Mouse (Mus musculus): Measurements from ENCODE around the gene Tunar.

Tunar gene

DNA sequence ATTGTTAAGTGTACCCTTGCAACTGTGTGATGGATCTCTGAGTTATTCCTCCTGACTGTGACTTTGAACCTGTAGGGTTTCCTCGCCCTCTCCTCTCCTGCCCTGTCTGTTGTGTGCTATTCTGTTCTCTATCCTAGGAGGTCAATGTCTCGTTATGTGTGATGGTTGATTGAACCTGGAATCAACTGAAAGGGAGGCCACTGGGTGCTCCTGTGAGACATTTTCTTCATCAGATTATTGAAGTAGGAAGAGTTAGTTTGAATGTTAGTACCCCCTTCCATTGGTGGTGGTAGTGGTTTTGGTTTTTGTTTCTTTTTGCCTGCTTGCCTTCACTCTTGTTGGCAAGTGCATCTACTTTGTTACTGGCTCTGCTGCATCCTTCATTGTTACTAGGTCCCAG, at the start of gene Tunar:
TSS of gene Tunar (plus strand) at position 301 of the 400 bp plus-strand sequence.
- DNase-seq (ENCODE audit: low read depth, low spot score) = no peak

DNA sequence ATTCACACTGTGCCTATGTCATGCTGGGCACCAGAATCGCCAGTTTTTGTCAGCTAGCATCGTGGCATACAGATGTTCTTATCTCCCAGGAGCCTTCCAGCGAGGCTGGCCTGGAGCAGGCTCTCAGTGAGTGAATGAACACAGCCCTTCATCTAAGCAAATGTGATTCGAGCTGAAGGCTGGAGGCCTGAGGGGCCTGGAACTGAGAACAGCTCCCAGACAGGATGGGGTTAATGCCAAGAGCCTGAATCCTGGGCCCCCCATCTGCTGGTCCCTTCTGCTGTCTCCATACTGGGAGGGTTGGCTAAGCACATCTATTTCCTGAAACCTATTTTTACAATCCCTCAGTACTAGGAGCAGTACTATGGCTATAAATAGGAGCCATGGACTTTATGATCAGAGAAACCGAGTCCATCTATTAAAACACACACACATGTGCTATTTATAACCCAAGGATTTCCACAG, 21.1 kb upstream of the Tunar start:
- DNase-seq (ENCODE audit: low read depth, low spot score) = no peak

DNA sequence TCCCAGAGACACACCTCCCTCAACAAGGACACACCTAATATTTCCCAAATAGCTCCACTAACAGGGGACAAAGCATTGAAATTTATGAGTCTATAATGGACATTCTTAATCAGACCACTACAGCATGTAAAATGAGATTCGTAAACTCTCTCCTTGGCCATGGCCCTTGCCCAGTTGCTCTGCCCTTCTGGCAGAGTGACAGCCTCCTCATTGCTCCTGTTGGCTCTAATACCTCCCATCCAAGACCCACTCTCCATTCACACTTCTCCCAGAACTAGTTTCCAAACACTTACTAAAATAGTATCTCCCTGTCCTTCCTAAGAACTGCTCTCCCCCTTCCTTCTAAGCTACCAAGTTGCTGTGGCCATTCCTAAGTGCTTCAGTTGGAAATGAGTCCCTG, 19.3 kb upstream of the Tunar start:
- DNase-seq (ENCODE audit: low read depth, low spot score) = no peak

DNA sequence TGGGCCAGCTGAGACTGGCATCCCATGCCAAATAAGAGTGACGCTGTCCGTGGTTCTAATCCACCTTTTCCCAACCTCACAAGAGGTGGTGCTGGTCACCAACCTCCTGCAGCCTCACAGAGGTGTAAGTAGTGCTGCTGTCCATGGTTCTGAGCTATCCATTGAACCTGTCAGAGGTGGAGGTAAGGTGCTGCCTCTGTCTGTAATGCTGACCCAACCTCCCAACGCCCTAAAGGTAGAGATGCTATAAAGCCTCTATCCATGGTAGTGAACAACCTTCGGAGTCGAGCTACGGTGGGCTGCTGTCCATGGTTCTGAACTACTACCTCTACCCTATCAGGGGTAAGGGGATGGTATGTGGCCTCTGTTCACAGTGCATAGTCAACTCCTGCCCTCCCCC, 11.5 kb upstream of the Tunar start:
- DNase-seq (ENCODE audit: low read depth, low spot score) = no peak

DNA sequence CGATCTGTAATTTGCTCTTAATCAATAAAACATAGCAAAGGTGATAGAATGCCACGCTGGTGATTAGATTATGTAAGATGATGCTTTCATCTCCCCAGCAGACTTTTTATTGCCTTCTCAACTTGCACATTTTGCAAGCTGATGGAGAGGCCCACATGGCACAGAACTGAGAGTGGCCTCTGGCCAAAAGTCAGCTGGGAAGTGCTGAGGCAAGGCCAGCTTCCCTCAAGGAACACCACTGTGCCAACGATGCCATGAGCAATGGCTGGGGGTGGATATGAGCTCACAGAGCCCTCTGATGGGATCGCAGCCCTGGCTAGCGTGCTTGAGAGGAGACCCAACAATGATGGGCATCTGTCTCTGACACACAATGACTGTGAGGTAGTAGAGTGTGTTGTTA, 6.6 kb upstream of the Tunar start:
- DNase-seq (ENCODE audit: low read depth, low spot score) = no peak

DNA sequence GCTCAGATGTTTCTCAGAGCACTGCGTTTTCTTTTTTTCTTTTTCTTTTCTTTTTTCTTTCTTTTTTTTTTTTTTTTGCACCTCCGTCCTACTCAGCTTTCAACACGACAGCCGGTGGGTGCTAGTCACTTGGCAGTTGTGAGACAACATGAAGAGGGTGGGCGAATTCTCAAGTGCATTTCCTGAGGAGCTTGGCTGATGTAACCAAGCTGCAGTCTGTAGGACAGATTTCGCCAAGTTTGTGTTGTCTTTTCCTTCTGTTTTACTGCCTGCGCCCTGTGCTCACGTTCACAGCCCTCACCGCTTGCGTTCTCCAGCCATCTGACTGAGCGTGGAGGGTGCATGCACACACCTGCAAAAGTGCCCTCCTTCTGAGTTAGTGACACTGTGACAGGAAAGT, 5.3 kb upstream of the Tunar start:
- DNase-seq (ENCODE audit: low read depth, low spot score) = peak; percentile 91

DNA sequence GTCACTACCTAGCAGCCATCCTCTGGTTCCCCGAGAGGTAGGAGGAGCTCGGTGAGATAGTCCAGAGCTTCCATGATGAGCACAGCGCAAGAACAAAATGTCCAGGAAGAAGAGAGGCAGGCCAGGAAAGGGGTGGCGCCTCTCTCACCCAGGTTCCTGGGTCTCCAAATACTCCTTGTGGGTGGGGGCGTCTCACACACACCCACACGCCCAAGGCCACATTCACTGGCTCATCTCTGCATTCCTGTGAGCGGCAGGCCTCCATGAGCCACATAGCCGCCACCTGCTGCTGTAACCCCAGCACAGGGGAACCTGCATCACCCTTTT, 2.4 kb downstream of the Tunar start:
- DNase-seq (ENCODE audit: low read depth, low spot score) = no peak

DNA sequence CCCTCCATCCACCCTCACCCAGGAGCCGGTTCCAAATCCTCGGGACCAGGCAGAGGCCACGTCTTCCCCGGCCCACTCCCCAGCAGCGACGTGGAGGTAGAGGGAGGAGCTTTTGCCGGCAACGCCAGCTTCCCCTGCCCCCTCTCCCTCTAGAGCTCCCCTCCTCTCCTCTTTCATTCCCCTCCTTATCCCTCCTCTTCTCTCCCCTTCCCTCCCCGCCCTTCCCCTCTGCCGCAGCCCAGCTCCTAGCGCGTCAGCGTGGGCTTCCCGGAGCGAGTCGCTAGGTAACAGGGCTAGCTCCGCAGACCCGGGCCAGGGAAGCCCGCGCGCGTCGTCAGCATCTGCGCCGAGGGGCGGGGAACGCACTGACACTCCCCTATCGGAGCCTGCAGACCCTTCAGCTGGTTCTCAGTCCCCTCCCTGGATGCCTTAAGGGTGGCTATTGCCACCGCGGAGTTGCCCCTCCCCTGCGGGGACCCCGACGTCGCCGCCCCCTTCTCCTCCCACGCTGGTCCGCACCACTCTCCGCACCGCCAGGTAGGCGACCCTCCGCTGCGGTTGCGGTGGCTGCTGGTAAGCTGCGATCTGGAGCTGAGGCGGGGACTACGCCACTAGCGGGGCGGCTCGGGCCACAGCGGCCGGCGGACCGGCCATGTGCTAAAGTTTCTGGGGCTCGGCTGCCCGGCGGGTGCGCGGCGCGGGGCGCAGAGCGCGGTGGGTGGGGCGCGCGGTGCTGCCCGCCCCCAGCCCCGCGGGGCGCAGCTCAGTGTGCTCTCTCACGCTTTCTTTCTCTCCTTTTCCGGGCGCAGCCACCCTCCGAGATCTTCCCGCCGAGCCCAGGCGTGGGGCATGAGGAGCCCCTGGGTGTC, 3.0 kb downstream of the Tunar start:
- DNase-seq (ENCODE audit: low read depth, low spot score) = peak; percentile 58

DNA sequence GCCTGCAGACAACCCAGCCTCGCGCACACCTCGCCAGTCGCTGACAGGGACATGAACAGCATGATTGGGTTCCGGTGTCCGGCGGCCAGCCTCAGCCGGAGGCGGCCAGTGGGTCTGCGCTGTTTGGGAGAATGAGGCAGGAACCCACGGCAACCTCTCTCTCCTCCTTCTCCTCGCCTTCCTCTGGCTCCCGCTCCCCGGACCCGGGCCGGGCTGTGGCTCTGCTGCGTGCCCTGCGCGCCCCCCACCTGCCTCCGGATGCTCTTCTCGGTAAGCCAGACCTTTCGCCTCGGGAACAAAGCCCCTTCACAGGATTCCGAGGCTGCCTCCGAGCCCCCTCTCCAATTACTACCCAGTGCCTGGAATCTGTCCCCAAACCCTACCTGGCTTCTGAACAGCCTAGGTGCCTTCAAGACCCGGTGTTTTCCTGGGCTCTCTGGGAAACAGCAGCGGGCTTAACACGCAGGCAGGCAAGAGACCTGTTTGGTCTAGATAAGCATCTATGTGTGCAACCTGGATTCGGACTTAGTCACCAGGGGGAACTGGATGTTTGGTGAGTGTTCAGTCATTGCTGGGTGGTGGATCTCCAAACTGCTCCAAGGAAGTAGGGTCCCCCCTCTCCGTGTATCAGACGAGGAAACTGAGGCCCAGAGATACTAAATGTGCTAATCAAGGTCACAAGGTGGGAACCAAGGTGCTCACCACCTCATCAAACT, 3.8 kb downstream of the Tunar start:
- DNase-seq (ENCODE audit: low read depth, low spot score) = no peak

DNA sequence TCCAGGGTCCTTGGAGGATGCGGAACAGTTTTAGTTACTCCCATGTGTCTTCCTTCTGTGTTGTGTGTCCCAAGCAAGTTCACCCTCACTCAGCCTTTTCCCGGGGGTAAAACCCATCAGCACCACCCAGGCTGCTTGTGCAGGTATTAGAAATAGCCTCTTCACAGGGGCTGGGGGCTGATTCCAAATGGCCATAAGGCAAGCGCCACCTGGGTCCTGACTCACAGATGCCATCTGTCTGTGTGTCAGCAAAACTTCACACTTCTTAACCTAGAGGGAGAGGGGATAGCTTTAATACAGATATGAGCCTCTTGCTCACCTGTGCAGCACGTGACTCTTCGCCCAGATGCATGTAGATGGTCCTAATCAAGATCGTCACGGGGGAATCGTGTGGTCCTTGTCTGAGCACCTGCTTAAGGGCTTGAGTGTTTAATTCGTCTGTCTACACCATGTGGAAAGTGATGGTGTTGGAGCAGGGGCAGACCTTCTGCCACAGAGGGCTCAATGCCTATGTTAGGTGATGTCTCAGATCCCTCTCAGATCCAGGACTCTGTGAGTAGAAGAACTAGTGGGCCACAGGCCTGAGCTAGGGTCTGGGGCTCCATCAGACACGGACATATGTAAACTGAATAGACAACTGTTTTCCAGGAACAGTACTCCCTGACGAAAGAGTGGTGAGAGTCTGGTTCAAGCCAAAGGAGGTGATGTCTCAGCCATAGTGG, 4.7 kb downstream of the Tunar start:
- no peak for DNase-seq (ENCODE audit: low read depth, low spot score)

DNA sequence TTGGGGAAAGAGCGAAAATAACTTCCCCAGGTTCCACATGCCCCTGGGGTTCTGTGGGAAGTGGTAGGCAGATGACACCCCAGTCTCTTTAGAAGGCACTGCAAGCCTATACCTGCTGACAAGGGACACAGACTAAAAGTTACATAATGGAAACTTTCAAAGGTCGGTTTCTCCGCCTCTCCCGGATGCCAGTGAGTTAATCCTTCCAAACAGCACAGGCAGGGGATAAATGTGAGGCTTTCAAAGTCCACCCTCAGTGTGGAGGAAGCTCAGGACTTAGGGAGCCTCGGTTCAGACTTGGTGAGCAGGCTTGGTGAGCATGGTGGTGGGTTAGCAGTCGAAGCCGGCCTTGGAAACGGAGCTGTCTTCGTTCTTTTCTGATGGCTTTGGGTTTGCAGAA, 7.9 kb downstream of the Tunar start:
- no peak for DNase-seq (ENCODE audit: low read depth, low spot score)

DNA sequence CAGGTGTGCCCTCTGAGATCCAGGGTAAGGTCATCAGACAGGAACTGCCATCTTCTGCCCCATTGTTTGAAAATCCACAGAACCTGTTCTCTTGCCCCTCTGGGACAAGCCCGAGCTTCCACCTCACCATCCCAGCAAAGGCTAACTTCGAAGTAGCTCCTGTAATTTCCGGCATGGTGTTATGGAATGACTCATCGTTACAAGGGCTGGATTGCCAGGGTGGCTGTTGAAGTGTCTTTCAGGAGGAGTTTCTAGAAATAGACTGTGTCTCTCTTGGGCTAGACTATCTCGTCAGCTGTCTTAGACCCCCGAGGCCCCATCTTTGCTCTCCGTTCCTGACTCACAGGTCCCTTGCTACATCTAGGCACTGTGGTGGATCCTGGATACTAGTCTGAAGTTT, 10.8 kb downstream of the Tunar start:
- no peak for DNase-seq (ENCODE audit: low read depth, low spot score)

DNA sequence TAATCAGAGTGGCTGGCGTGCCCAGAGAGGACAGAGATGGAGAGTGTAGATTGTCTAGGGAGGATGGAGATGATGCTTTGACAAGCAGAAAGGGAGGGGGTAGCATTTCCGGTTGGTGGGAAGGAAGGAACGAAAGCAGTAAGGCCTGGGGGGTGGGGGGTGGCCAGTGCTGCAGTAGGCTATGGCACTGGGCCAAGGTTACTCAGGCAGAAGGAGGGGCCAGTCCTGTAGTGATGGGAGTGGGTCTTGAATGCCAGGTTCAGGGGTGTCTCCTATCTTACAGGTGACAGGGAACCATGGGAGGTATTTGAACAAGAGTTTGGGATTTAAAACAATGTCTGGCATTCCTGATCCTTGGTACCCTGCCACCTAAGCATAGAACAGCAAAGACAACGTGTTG, 13.2 kb downstream of the Tunar start:
- DNase-seq (ENCODE audit: low read depth, low spot score) = no peak

DNA sequence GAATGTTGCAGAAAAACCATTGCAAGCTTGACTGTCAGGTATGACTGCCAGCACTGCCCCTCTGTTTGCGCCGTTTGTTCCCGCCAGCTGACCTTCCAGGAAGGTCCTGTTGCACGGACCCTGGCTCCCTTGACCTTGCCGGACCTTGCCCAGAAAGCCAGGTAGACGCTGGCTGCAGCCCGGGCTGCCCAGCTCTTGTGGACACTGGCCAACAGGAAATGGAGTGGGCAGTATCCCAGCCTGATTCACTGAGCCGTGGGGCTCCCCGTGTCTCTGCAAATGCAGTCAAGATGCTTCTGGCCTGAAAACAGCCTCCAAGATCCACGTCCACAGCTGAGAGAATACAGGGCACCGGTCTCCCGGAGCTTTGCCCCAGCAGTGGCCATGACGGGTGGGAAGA, 13.6 kb downstream of the Tunar start:
- no peak for DNase-seq (ENCODE audit: low read depth, low spot score)

DNA sequence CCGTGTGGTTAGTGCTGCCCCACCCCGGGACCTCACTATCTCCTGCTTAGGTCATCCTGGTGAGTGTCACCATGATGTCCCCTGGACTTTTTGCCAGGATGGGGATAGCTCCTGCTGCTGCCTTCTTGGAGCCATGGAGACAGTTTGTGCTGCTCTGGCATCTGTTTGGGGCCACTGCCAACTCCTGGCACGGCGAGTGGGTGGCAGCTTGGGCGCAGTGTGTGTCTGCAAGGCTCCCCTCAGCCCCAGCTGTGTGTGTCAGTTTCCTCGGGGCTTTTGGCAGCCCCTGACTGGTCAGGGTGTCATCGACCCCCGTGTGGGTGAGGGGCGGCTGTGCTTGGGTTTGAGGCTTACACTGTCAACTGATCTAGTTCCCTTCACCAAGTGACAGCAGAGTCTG, 20.6 kb downstream of the Tunar start:
- no peak for DNase-seq (ENCODE audit: low read depth, low spot score)

DNA sequence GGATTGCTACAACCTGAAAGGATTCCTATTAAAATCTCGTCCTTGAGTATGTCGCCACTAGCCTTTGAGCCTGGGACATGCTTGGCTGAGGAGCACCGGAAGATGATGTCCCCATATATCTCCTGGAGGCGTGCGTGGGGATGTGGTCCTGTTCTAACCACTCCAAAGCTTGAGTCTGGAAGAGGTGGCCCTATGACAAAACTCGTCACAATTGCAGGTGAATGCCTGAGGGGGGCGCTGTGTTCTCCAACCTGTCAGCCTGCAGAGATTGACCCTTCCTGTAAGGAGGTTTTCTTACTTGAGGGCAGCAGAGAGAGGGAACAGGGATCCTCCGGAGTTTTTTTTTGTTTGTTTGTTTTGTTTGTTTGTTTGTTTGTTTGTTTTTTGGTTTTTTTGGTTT, 21.1 kb downstream of the Tunar start:
- no peak for DNase-seq (ENCODE audit: low read depth, low spot score)

DNA sequence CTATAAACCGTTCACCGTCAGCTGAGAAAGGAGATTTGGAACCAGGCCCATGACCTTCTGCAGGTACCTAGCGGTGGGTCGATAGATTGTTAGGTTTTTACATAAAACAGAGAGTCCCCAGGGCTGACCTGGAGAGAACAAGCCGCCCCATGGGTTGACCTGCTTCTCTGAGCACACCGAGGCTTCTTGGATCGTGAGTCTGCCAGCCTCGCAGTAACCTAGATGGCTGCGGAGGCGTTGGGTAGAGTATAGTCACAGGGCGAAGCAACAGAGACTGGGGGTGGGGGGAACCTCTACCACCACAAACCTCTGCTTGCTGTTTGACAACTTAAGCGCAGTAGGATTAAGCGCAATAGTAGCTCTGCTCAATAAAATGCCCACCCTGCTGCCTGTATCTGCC, 23.1 kb downstream of the Tunar start:
- no peak for DNase-seq (ENCODE audit: low read depth, low spot score)

DNA sequence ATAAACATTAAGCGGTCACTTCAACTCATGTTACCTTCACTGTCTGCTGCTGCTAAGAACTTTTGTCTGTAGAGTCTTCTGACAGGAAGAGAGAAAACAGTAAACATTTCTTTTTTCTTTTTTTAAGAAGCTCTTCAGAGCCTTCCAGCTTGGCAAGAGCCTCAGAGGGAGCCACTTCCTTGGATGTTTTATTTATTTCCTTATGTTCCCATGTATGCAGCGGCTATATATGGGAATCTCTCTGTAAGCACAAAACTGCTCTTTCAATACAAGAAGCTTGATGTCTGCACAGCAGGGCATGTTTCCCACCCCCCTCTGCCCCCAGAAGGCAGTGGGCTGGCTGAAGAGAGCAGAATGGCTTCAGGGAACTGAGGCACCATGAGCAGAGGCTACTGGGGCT, 30.0 kb downstream of the Tunar start:
- DNase-seq (ENCODE audit: low read depth, low spot score) = no peak

DNA sequence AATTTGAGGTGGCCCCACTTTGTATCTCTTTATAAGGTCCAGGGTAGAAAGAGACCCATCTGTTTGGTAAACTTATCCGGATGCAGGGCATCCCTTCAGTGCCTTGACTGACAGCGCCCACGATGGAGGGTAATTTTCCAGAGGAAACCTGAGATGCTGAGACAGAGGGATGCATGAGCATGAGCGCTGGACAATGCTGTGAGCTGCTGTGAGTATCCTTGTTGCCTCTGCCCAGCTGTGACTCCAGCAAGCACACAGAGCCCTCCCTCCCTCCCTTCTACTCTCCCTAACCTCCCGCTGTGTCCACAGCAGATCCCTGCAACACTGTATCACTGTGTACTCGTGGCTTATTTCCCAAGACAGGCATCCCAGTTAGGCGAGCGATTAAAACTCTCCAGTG, 40.9 kb downstream of the Tunar start:
- no peak for DNase-seq (ENCODE audit: low read depth, low spot score)

DNA sequence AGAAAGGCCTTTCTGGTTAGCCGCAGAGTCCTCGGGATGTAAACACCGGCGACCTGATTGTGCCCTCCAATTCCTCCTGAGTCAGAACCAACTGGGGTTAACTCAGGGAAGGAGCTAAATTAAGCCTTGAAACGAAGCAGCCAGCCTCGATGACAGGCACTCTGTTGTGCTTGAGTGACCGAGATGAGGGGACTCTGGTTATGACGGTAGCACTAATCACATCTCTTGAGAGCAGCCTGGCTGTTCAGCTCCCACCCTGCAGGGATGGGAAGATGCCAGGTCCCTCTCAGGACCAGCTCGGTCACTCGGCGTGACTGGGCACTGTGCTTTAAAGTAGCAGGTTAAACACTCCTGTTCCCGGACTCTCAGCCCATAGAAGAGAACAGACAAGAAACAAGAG, 43.3 kb downstream of the Tunar start:
- no peak for DNase-seq (ENCODE audit: low read depth, low spot score)

DNA sequence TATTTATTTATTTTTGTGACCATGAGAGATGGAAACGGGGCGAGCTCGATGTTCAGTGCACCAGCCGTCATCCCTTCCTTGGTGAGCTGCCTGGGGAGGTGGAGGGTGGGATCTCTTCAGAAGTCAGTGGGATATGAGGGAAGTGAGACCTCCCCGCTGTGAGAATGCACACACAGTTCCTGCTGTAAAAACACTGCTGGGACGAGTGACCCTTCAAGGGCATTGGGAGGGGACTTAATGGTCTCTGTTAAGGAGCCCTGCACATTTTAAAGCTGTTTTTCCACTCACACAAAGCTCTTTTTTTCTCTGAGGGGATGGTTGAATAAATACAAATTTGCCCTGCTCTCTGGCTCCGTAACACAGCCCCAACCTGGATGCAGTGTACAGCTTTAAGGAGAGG, 49.1 kb downstream of the Tunar start:
- no peak for DNase-seq (ENCODE audit: low read depth, low spot score)

DNA sequence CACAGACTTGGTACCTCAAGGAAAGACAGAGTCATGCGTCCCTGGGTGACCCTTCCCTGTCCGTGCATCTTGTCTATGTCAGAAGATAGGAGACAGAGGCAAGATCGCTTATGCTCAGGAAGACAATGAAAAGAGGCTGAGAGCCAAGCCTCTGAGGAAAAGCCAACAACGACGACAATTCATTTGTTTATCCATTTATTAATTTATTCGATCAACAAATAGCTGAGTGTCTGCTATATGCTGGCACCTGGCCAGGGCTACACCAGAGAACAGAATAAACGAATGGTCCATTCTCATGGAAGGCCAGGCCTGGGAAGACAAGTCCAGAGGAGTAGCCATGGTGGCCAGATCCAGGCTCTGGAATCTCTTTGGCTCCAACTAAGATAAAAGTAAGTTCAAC, 61.0 kb downstream of the Tunar start:
- DNase-seq (ENCODE audit: low read depth, low spot score) = no peak

DNA sequence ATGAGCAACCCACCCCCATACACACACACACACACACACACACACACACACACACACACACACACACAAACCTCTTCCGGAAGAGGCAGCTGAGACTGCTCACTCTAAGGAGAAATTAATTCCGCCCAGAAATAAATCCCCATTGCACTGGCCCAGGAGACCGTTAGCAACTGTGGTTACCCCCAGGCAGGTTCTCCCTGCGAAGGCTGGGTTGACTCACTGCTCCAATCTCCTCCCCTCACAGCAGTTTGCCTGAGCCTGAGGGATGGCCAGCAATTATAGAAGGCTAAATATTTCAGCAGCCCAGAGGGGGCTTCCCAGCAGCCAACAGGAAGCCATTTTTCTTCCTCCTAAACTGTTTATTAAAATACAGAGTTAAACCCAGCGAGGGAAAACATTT, 64.5 kb downstream of the Tunar start:
- no peak for DNase-seq (ENCODE audit: low read depth, low spot score)

All from telencephalon, adult 2 months (tissue).